Mouse (Mus musculus) heart, postnatal 36 days (tissue): ENCODE data around the gene 9430007A20Rik. TPM values are rescaled to one million over a fixed set of nuclear protein-coding genes. Genes with fewer than 3 reads are reported as not detected.
"Not testable (repeated sequence)": the region's sequence is repeated elsewhere in the genome, so short reads cannot be mapped to it uniquely, and the experiment has no call there.

Experiments used
- DNase-seq, 2 experiments: peaks; one replicate each; pipeline ENCODE4 v3.0.0; 2021 to 2022
- intact Hi-C: fragments of 180-260 bp; cut with DNase I; formaldehyde crosslinking; loops from one replicate; pipeline ENCODE4 v1.15.1; 2025
- total RNA-seq, 2 experiments: library from RNA; stranded (reverse); gene quantifications; 2 replicates each; pipeline ENCODE4 v1.2.3; 2021

9430007A20Rik gene
- total RNA-seq, result not detected

DNA sequence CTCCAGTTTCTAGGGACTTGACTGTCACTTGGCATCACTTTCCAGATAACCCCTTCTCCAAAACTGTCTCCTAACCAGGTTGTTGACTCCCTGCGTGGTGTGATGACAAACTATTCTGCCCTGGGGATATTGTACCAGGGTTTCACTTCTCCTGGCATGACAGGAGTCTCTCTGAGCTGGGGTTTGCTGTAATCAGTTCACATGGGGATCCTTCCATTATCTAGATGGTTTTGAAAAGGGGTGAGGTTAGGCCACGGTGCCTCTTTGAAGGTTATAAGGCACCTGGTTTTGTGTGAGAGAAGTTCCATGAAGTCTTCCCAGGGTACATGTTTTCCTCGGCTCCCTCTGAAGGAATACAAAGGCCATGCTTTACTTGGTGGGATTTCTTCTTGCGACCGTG lies at the start of gene 9430007A20Rik:
Gene 9430007A20Rik, plus strand, starts transcription at position 301 of the 400 bp plus-strand sequence.
- intact Hi-C loops, result no loop called here
- DNase-seq, result no peak

DNA sequence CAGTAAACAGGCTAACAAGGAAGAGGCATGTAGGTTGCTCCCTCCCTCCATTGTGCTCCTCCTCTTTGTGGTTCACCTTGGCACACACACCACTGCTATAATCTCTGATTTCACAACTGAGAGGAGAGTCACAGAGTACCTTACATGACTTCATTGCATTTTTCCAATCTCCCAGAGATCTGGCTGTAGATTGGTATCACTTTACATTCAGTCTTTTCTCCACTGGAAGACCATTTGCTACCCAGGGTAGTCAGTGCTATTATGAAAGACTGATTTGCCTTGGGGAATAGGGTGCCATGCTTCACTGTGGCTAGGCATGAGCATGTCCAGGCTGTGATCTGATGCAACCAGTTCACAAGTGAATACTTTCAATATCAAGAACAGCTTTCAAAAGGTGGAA lies 26.3 kb upstream of the 9430007A20Rik start:
- DNase-seq, result no peak
- intact Hi-C loops, result no loop called here

DNA sequence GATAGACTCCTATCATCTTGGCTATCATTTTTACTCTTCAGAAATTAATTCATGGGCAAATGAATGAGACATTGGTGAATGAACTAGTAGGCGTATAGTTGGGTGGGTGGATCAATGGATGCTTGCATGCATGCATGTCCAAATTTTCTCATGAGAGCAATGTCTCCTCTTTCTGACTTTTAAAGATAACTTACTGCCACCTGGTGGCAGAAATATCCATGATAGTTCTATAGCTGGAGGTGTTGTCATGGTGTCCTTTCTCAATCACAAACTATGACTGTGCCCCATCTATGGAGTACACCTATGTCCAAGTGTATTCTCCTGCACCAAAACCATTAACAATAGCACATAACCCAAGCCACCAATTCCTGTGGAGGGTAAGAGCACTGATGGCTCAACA lies 13.1 kb upstream of the 9430007A20Rik start:
- no peak for DNase-seq
- intact Hi-C loops, result no loop called here

DNA sequence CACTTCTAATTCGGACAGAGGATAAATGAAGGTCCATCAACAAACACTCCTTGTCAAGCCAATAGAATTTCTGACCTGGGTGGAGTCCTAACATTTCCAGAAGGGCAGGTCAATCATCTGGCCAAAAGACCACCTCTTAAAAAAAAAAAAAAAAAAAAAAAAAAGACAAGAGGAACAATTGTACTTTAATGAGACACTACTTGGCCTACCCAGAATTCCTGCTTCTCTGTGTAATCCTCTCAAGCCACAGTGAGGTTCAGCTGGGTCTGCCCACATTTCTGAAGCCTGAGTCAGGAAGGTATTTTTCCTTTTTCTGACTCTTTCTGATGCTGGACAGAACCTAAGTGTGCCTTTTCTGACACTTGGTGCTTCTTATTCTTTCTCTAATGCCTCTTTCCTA lies 25.1 kb downstream of the 9430007A20Rik start:
- DNase-seq, result no peak
- intact Hi-C loops, result no loop called here

DNA sequence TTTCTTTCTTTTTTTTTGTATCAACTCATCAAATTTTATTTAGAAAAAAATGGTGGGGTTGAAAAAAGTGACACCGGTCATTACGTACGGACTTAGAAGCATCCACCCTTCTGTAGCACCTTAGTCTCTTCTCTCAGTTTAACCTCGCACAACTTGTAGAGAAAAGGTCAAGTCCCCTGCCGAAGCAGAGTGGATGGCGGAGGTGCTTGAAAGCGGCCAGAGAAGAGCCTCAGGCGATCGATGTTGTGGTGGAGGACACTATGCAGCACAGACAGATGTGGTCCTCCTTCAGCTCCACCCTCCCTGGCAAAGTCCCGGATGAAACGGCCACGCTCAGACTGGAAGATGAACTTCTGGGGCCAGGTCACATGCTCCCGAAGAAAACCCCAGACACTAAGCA lies 25.7 kb downstream of the 9430007A20Rik start:
- DNase-seq, intact Hi-C loops: not testable (repeated sequence)

DNA sequence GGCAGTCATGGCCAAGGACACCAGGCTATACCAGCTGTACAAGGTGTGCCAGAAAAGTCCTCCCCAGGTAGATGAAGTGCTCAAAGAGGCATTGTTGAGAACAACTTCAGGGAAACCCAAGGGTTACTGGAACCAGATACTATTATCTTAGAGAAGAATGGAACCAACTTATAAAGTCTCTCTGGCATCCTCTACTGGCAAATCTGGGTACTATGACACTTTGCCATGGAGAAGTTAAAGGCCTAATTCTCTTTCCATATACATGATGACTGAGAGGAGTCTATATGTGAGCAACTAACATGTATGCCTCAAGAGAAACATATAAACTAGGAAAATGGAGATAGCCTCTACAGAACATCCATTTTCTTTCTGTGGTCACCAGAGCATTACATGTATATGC lies 31.5 kb downstream of the 9430007A20Rik start:
- no peak for DNase-seq
- intact Hi-C loops, result no loop called here

DNA sequence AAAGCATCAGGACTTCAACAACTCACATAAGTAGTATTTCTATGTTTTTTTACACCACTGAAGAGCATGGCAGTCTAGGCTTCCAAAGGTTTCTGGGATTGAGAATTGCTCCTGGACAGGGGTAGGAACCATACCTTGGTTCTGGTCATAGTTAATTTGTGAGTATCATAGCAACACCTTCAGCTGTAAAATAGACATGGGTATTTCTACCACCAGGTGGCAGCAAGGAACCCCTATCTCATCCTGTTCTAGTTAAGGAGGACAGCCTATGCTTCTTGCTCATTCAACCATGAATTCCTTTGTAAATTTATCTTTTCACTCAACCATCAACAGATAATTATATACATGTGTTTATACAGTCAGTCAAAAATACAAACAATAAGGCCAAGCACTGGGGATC lies 40.2 kb downstream of the 9430007A20Rik start:
- no peak for DNase-seq
- intact Hi-C loops, result no loop called here

DNA sequence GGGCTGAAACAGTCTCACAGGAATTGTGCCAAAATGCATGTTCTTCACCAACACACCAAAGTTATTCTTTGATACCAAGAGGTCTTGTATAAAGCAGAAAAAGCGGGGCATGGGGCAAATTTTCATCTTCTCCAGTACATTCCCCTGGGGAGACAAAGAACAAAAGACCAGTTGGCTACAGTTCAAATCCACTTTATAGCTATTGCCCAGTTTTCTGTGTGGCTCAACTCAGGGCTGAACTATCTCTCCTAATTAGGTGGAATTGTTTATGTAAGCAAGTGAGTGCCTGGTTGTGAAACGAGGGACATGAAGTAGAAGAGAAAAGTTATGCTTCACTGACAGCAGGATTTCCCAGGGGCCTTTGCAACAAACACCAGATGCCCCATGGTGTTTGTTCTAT lies 41.6 kb downstream of the 9430007A20Rik start:
- intact Hi-C loops, result no loop called here

DNA sequence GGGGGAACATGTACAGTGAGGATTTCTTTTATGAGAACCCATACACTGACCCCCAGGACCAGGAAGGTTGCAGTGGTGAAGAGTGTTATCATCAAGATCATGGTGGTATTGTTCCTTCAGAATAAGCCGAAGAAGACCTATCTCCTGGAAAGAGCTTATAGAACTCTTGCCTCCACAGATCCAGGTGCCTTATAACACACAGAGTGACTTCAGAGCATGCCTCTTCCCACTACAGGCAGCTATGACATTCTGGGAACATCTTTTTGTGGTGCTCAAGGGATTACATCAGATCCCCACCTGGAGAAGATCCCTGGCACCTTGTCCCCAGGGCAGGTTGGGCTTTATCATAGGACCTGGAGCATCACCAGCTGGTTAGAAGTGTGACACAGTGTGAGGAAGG lies 45.4 kb downstream of the 9430007A20Rik start, which contains the start of gene Gm13124:
Gene Gm13124, minus strand, starts transcription at position 101 of the 400 bp plus-strand sequence.
- intact Hi-C loops, result no loop called here
- no peak for DNase-seq

More for the DNA sequence above, 41.6 kb downstream of the 9430007A20Rik start:
- no peak for DNase-seq

DNA sequence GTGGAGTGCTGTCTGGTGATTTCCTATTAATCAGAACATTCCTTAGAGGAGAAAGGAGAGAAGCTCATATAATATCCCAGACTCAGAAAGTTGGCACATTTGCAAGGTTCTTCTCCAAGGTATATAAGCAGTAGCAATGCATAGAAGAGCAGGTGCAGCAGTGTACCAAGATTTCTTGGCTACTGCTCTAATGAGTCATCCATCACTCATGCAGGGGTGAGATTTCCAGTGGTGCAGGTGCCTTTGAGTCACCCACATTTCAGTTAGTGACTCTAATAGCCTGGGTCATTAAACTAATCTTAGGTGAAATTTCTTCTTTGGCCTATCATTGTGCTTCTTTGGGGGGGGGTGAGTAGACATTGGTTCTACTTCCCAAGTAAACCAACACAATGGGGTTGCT lies 48.1 kb downstream of the 9430007A20Rik start:
- DNase-seq, result no peak
- intact Hi-C loops, result no loop called here

Other genes starting within 250 kb of the 9430007A20Rik start
- gene Pramel5, start 239.3 kb upstream of the 9430007A20Rik start, total RNA-seq, result not detected
- not detected for gene Gm13128, start 189.6 kb upstream of the 9430007A20Rik start, total RNA-seq
- gene Gm13119, start 161.9 kb upstream of the 9430007A20Rik start, total RNA-seq, result not detected
- gene Pramef20, start 141.9 kb upstream of the 9430007A20Rik start, total RNA-seq, result not detected
- gene Pramef12, start 111.4 kb upstream of the 9430007A20Rik start, total RNA-seq, result not detected
- gene 1700012P22Rik, start 81.0 kb upstream of the 9430007A20Rik start, total RNA-seq, result not detected
- not detected for gene Gm9944, start 66.5 kb upstream of the 9430007A20Rik start, total RNA-seq
- gene Aadacl3, start 56.1 kb upstream of the 9430007A20Rik start, total RNA-seq, result not detected
- not detected for gene Gm13124, start 45.3 kb downstream of the 9430007A20Rik start, total RNA-seq
- not detected for gene Aadacl4, start 93.9 kb downstream of the 9430007A20Rik start, total RNA-seq
- not detected for gene Gm436, start 166.5 kb downstream of the 9430007A20Rik start, total RNA-seq
- not detected for gene Gm13178, start 201.6 kb downstream of the 9430007A20Rik start, total RNA-seq